Mouse (Mus musculus) intestine, postnatal 0 days (tissue): Measurements from ENCODE around the gene Ccdc88c. TPM values are rescaled to one million over a fixed set of nuclear protein-coding genes. Genes with fewer than 3 reads are reported as not detected.

Experiments
- ATAC-seq: fragments of 200-750 bp; cut with Nextera tagmentation; 2 replicates; pipeline ENCODE4 v1.8.0; 2017; ENCODE audit warnings: mild to moderate bottlenecking, moderate TSS enrichment, moderate library complexity
- H3K27ac ChIP-seq: fragments of 300-500 bp; sonication (generic); 2 replicates; pipeline ENCODE4 v1.5.1; 2014; ENCODE audit warnings: mild to moderate bottlenecking, low read depth, low read length, moderate library complexity
- H3K27me3 ChIP-seq: fragments of 300-500 bp; sonication (generic); replicated peaks from 2 replicates; pipeline ENCODE4 v1.6.1; 2014; ENCODE audit warnings: low read length, mixed read lengths; ENCODE audit not compliant: control insufficient read depth, insufficient read depth
- H3K36me3 ChIP-seq: fragments of 300-500 bp; sonication (generic); 2 replicates; pipeline ENCODE4 v1.6.1; 2014; ENCODE audit warnings: mild to moderate bottlenecking, moderate library complexity; ENCODE audit not compliant: control insufficient read depth, insufficient read depth
- H3K4me1 ChIP-seq: fragments of 300-500 bp; sonication (generic); replicated peaks from 2 replicates; pipeline ENCODE4 v1.6.1; 2014; ENCODE audit warnings: antibody characterized with exemption, low read length, mixed read lengths; ENCODE audit not compliant: control insufficient read depth, insufficient read depth
- H3K4me2 ChIP-seq: fragments of 300-500 bp; sonication (generic); replicated peaks from 2 replicates; pipeline ENCODE4 v1.6.1; 2014; ENCODE audit warnings: low read depth, mild to moderate bottlenecking, moderate library complexity
- H3K4me3 ChIP-seq: fragments of 300-500 bp; sonication (generic); 2 replicates; pipeline ENCODE4 v1.5.1; 2014; ENCODE audit warnings: low read depth, low read length
- H3K9ac ChIP-seq: fragments of 300-500 bp; sonication (generic); 2 replicates; pipeline ENCODE4 v1.6.1; 2014; ENCODE audit warnings: mild to moderate bottlenecking, low read depth, low read length
- H3K9me3 ChIP-seq: fragments of 300-500 bp; sonication (generic); 2 replicates; pipeline ENCODE4 v1.6.1; 2016; ENCODE audit warnings: mixed run types; ENCODE audit not compliant: control insufficient read depth
- CTCF ChIP-seq: sonication (generic); IDR thresholded peaks from 2 replicates; pipeline ENCODE4 v1.5.1; 2016; ENCODE audit warnings: low read depth, mild to moderate bottlenecking, control low read depth, antibody characterized with exemption, moderate library complexity
- WGBS: fragments of 180-500 bp; shearing (Covaris S2); extraction: QIAGEN DNeasy Blood & Tissue Kit; methylation state at CpG from one replicate; pipeline ENCODE4 v1.1.7; 2014; 5-methylcytosine and 5-hydroxymethylcytosine counted together
- polyA plus RNA-seq: library from polyadenylated mRNA; unstranded; fragments of >200 nt; fragmentation: Nextera tagmentation; extraction: Ambion mirVana; gene quantifications from 2 replicates; pipeline ENCODE4 v1.2.1, GENCODE M21; 2015

Gene Ccdc88c
- polyA plus RNA-seq, 1 experiment from 2014 or later, result 11.7 TPM

- peaks cover 18% of the 10 kb centered on the region for H3K4me1 ChIP-seq
Measured at GRCm38 (mm10) chr12:101002801-101003513, 25.9 kb downstream of the Ccdc88c start.

GRCm38 (mm10) chr12:100999061-100999954, 29.5 kb downstream of the Ccdc88c start:
- Histone ChIP-seq H3K9ac (no peak overlapping the region), H3K4me3 (no peak overlapping the region), H3K9me3 (no peaks in the 10 kb centered on the region), H3K27ac (no peak overlapping the region), H3K27me3 (no peaks in the 10 kb centered on the region), H3K36me3 (no peaks in the 10 kb centered on the region), H3K4me1 (peaks cover 23% of the 10 kb centered on the region), H3K4me2 (no peak overlapping the region)
- WGBS, result 46% methylated on average over 7 of the region's 7 CpGs
- no peak for ATAC-seq
- no peak for TF ChIP-seq CTCF

More at GRCm38 (mm10) chr12:101002801-101003513, 25.9 kb downstream of the Ccdc88c start:
- Histone ChIP-seq H3K9ac (no peak overlapping the region), H3K27me3 (no peaks in the 10 kb centered on the region), H3K9me3 (no peaks in the 10 kb centered on the region), H3K4me2 (no peak overlapping the region; the same call in 1 of the 2 replicates), H3K27ac (peak overlapping the region; percentile 64), H3K36me3 (no peaks in the 10 kb centered on the region), H3K4me3 (no peak overlapping the region)
- 27% methylated on average over 4 of the region's 4 CpGs for WGBS
- no peak for TF ChIP-seq CTCF
- peak; percentile 71 for ATAC-seq

- Histone ChIP-seq H3K4me1 (peaks cover 23% of the 10 kb centered on the region), H3K9ac (no peak overlapping the region), H3K27ac (peak overlapping the region; percentile 35; the same call in 1 of the 2 replicates), H3K36me3 (no peaks in the 10 kb centered on the region), H3K9me3 (no peaks in the 10 kb centered on the region), H3K27me3 (no peaks in the 10 kb centered on the region), H3K4me2 (peak overlapping the region; percentile 7; the same call in 1 of the 2 replicates), H3K4me3 (no peak overlapping the region)
- ATAC-seq, result no peak
- TF ChIP-seq CTCF, result no peak
- WGBS, result 16% methylated on average over 8 of the region's 8 CpGs
Measured at GRCm38 (mm10) chr12:100998564-100998962, 30.3 kb downstream of the Ccdc88c start.

DNA sequence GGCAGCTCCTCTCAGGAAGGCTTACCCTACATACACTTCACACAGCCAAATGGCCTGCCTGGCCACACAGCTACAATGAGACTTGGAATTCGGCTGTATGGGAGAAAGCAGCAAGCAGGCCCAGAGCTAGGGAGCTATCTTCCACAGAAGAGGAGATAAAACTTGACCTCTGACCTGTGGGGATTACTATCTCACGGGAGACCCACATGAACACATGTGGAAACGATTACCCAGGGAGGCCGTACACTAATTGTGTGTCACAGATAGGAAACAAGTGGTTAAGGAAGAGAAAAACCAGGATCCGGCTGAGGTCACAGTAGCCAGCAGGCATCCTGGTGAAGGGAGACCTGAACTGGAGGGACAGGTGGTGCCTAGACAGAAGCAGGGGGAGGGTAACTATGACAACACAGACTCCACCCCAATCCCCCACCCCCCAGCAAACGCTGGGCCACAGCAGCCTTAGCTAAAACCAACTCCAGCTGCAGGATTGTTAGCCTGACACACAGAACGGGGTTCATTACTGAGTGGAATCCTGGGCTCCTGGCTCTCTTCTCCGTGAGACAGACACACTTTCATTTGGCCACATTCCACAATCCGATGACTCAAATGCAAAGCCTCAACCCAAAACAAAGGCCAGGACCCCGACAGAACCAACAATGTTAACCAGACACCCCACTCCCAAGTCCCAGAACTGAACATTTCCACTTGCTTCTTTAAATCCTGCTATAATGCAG, 30.9 kb downstream of the Ccdc88c start:
- H3K9ac ChIP-seq, result no peak overlapping the region
- H3K4me3 ChIP-seq, result no peak overlapping the region
- TF ChIP-seq CTCF, result no peak
- peak overlapping the region; percentile 35; the same call in 1 of the 2 replicates for H3K27ac ChIP-seq
- H3K4me1 ChIP-seq, result peaks cover 23% of the 10 kb centered on the region
- H3K9me3 ChIP-seq, result no peaks in the 10 kb centered on the region
- H3K27me3 ChIP-seq, result no peaks in the 10 kb centered on the region
- ATAC-seq, result 0 out of 2 replicates have a peak, but pooled peaks have one; percentile 1
- WGBS, result 12% methylated on average over 10 of the region's 10 CpGs
- peak overlapping the region; percentile 7; the same call in 1 of the 2 replicates for H3K4me2 ChIP-seq
- no peaks in the 10 kb centered on the region for H3K36me3 ChIP-seq

GRCm38 (mm10) chr12:100996378-100996898, 32.4 kb downstream of the Ccdc88c start:
- H3K9me3 ChIP-seq, result no peaks in the 10 kb centered on the region
- no peak for TF ChIP-seq CTCF
- peaks cover 23% of the 10 kb centered on the region for H3K4me1 ChIP-seq
- H3K4me2 ChIP-seq, result no peak overlapping the region
- H3K9ac ChIP-seq, result no peak overlapping the region
- no peaks in the 10 kb centered on the region for H3K36me3 ChIP-seq
- 54% methylated on average over 5 of the region's 5 CpGs for WGBS
- no peak for ATAC-seq
- no peaks in the 10 kb centered on the region for H3K27me3 ChIP-seq
- no peak overlapping the region for H3K27ac ChIP-seq
- no peak overlapping the region for H3K4me3 ChIP-seq
